Mouse (Mus musculus) cerebellum, postnatal 36 days (tissue): ENCODE data around the gene Wdr78.

ENCODE experiments used
- DNase-seq, 2 experiments: peaks; one replicate each; pipeline ENCODE4 v3.0.0; 2021 to 2022; ENCODE audit warnings: mixed read lengths in 2 of 2

Gene Wdr78

DNA sequence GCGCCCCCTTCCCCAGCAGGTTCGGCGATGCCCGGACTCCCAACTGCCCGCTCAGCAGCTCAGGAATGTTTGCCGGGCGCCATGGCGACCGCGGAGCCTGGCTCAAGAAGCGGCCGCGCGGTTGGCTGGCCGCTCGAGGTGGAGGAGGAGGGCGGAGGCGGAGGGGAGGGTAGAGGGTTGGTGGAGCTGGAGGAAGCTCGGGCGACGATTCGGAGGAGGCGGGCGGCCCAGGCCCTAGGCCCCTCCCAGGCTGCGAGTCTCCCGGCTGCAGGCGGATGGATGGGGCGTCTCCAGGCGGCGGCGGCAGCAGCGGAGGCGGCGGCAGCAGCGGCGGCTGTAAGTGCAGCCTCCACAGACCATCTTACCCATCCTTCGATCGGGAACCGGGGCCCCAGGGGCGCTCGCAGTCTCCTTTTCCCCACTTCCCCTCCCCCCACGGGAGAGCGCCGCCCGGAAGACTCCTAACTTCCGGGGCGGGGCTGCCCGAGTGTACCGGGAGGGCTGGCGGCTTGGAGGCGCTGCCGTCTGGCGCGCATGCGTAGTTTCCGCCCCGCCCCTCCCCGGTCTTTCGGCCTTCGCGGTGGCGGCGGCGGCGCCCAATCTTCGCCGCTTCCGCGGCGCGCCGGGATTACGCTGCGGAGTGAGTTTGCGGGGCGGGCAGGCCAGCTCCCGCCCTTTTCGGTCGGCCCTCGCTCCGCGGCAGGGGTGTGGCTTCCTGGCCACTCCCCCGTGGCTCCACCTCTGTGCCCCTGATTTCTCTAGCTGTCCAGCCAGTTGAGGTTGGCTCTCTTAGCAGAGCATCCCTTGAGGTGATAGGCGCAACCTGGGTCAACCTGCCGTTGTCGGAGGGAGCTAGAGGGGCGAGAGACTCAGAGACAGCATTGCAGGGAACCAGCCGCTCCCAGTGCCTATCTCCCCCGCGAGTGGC, at the start of gene Wdr78, which contains the start of gene Mier1:
Gene Wdr78 (minus strand): TSS at position 372 of the 928 bp plus-strand sequence.
Gene Mier1 (plus strand): TSS at position 207 of the 928 bp plus-strand sequence.
- peak; percentile 93 to 96 for DNase-seq

DNA sequence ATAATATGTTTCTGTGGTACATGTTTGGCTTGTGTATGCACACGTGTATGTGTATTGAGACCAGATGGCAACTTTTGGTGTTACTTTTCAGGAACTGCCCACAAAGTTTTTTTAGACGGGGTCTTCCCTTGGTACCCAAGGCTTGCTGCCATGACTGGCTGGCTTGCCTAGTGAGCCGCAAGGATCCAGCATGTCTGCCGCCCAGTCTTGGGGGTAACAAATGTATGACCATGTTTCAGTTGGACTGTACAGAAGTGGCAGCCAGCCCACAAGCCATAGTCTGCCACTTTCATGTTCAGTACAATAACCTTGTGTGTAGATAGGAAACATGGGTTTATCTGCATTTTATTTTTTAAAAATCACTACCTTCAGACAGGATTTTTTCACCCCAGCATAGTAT, 44.4 kb upstream of the Wdr78 start:
- no peak for DNase-seq

DNA sequence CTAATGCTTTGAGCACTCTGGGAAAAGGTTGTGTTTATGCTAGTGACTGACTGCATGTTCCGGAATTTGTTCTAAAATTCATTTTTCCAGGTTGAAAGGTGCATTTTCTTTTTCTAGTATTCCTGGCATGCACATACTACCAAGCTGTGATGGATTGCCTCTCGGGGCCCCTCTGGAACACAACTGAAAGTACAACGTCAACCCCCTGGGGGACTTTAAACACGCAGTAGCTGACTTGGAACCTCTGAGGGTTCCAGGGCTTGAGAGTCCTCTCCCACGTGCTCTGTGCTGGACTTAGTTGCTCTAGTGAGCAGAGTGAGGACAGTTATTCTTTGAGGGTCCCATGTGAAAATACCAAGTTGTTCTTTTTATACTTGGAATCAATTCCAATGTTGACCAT, 37.6 kb upstream of the Wdr78 start:
- no peak for DNase-seq

DNA sequence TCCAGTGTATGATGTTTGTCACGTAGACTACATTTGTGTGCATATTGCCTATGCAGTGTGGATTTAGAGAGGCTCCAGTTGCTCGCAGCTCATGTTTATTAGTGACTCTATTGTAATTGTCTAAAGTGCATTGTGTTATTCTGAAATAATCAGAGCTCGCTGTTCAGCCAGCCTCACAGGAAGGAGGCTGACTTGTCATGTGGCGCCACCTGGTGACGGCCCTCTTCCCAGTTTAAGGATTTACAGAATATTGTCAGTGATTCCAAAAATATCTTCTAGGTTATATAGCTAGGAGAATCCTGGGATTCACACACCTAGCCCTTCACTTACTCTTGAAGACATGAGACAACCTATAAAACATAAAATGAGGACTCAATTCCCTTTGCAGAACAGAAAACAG, 32.0 kb upstream of the Wdr78 start:
- peak; percentile 79 to 81 for DNase-seq

DNA sequence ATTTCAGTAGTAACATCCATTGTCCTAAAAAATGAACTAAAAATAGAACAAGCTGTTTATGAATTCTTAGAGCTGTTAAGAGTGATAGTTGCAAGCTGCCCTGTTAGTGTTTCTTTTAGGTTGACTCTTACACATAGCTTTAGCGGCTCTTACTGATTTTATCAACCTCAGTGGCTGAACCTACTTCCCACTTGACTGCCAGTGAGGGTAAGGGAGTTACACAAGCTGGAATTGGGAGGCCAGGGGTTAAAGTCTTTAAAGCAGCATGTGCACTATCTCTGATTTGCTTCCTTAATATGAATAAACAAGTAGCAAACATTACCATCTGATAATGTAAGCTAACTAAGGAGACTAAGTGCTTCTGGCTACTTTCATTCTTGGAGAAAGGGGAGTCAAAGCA, 22.6 kb upstream of the Wdr78 start:
- DNase-seq, result no peak

DNA sequence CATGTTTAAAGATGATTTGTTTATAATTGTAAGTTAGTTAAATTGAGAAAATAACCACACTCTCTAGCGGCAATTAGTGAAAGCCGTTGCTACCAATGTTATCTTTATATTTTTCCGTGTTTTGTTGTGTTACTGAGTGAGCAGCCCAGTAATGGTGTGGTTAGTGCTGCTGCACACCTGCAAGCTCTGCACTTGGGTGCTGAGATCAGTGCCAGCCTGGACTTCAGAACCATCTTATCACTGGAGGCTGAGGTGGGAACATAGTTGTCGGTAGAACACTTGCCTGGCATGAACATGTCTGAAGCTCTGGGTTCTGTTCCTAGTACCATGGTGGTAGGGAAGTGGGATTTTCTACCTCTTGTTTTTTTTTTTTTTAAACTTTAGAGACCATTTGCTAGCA, 12.2 kb upstream of the Wdr78 start:
- DNase-seq, result no peak

DNA sequence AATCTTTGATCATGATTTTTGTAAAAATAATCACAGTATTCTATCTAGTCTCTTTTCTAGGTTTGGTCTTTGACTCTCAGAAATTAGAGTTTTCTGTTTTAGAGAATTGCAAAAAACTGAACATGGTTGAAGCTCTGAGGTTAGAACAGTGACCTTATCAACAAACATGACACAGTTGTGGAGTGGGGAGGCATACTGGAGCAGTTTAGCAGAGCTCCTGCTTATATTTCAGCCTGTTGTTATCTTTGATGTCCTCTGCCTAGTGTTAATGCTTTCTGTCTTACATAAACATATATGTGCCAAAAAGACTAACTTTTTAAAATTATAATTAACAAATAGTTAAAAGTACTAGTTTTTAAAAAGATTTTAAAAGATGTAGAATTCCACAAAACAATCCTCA, 9.3 kb upstream of the Wdr78 start:
- DNase-seq, result no peak

DNA sequence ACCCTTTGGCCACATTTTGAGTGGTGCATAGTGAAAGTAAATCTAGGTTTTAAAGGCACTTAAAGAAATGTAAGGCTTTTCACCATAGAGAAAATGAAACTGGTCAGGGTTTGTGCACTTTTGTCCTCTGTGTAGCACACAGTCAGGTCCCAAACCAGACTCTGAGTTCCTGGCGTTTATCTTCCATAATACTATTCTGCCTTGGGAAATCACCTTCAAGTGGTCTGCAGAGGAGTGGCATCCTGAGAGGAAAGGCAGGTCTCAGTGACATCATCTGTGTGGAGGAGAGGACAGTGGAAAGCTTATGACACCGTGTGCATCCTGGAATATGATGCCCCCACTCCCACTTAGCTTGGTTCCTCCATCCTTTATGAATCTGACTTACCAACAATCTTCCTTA, 8.7 kb upstream of the Wdr78 start:
- DNase-seq, result no peak

DNA sequence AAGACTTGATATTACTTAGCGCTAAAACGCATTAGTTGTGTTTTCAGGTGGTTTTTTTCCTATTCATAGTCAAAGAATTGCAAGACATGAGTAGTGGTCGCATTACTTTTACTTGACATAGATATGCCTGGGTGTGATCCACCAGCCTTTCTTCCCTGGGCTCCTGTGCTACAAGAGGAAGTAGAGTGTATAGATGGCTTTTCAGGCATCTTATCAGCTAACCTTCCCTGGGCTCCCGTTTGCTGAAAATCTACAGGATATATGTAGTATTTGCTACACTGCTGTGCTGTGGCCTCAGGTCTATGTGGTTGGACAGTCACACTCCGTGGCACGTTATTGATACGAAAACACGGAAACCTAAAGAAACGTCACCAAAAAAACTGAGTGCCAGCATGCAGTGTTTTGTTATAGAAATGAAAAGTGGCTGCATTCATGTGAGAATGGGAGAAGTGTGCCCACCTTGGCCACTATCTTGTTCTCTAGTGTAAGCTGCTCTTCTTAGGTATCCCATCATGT, 6.6 kb upstream of the Wdr78 start:
- DNase-seq, result no peak

DNA sequence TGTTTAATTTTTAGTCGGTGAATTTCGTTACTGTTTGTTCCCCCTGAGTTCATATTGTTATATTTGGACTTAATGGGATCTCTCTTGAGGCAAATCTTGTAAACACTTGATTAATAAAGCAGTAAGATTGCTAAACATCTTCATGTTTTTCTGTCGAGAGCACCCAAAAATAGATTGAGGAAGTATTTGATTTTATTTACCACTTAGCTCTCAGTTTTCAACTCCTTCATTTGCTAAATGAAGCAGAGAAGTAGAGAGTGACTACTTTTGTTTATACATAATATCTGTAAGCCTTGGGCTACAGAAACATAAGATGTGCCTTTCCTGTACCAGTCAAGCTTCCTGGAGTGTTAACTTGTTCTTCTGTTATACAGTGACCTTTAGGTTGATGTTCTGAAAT, 6.0 kb upstream of the Wdr78 start:
- no peak for DNase-seq

DNA sequence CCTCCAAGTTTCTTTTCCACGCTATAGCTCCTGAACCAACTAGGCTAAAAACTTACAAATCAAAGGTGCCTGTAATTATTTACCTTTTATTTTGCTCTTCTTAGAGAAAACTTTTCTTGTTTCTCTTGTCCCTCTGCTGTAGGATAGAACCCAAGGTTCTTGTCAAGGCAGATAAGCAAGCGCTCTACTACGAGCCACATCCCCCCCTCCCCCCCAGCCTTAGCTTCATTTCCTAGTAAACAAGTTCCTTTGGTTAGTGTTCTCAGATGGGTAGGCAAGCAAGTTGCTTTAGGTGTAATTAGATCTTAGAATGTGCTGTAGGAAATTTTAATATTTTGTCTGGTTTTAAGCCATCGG, 5.7 kb upstream of the Wdr78 start:
- no peak for DNase-seq

DNA sequence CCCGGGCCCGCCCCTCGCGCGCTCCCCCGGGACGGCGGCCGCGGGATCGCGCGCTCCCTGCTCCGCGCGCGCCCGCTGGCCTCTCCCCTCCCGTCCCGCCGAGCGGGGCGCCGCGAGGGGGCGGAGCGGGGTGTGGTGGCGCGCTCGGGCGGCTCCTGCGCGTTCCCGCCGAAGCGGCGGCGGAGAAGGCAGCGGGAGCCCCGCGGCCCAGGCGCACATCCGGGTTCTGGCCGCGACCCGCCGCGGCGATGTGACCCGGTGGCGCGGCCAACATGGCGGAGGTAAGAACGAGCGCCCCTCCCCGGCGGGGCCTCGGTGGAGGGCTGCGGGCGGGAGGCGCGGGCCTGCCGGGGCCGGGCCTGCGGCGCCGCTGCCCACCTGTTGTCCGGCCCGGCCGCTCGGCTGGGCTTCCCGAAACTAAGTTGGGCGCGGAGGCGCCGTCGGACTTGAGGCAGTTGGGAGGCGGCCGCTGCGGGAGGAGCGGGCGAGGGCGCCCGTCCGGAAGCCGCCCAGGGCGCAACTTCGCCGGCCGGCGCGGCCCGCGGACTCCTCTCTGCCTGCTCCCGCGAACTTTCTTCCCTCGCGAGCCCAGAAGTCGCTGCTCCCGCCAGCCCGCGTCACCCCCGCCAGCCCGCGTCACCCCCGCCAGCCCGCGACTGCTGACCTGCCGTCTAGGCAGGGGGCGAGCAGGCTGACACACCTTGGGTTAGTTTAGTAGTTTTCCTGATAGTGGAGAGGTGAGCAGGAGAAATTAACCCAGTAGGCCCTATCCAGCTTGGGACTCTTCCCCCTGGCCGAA, 5.1 kb upstream of the Wdr78 start:
- peak; percentile 71 to 78 for DNase-seq

DNA sequence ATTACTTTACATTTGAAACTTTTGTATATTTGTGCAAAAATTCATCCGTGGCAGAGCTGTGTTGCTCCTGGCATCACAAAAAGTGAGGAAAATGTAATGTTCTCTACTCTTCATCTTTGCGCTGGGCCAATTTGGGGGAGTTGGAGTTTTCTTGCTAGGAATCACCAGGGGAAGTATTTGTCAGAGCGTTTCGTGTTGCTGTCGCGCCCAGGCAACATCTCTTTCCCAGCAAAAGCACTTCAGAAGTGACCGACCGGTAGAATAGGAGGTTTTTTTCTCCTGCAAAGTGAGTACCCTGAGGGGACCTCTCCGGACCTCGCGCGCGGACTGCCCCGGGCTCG, 4.5 kb upstream of the Wdr78 start:
- no peak for DNase-seq

DNA sequence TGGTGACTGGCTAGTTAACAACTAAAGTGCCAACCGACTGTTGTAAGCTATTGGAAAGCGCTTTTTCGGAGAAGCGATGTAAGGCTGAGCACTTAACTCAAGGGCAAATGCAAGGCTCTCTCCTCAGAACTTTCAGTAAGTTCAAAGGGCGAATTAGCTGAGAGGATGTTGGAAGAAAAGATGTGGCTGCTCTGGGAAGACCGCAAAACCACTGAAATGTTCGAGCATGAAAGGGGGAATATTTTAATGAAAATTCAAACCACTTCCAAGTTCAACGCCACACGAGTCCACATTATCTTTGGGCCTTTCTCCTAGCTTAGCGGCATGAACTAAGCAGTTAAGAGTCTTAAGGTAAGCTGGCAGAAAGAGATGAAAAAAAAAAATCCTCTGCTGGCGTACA, 953 bp downstream of the Wdr78 start:
- DNase-seq, result no peak

DNA sequence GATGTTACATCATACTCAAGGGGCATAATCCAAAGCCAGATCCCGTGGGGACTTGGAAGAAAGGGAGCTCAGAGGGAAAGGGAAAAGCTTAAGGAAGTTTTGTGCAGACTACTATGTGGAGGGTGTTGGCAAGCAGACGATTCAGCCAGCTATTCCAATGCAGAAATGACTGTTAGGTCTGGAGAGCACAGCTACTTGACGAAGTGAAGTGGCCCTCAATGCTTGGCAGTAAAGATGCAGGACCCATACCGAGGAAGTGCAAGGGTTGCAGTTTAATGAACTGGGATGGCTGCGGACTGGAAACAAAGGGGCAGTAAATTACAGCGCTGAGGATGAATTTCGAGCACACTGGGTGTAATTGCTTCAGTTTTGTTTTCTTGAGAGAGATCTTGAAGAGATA, 1.7 kb downstream of the Wdr78 start:
- no peak for DNase-seq

DNA sequence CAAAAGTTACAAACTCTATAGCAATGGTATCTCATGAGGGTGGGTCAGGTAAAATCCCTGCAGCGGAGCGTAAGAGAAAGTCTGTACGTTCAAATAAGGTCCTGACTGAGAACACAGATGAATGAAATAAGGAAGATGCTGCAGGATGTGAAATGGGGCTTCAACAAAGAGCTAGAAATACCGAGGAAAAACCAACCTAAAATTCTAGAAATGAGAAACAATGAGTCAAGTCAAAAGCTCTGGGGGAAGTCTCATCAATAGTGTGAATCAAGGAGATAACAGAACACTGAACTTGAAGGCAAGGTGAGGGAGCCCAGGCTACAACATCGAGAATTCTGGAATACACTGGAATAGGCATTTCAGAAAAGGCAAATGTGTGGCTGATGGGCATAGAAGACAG, 15.8 kb downstream of the Wdr78 start:
- DNase-seq, result no peak

DNA sequence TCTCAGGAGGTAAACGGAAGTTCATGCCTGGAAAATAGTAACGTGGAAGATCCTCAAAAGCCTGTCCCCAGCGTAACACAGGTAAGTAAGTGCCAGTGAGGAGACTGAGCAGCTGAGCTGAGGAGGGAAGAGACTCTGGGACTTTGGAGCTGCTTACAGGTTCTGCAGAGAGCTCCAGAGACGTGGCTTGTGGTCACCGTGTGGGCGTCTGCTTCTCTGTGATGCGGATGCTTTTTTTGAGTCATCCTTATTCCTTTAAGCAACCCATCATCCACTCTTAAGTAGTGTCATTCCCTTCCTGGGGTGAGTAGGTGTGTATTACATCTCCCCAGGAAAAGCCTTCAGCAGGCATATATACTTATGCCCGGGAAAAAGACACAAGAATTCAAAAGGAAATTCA, 18.4 kb downstream of the Wdr78 start:
- DNase-seq, result no peak

DNA sequence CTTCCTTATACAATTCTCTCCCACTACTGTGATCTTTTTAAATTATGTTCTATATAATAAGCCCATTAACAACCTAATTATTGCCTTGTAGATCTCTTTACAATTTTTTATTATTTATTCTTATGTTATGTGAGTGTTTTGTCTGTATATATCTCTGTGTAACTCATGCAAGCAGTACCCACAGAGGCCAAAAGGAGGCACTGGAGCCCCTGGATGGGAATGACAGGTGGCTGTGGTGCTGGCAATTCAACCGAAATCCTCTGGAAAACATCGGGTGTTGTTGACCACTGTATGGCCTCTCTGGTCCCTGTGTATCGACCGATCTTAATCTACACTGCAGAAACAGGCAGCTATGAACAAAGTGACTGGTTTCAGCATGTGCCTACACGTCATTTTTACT, 29.1 kb downstream of the Wdr78 start:
- DNase-seq, result no peak

DNA sequence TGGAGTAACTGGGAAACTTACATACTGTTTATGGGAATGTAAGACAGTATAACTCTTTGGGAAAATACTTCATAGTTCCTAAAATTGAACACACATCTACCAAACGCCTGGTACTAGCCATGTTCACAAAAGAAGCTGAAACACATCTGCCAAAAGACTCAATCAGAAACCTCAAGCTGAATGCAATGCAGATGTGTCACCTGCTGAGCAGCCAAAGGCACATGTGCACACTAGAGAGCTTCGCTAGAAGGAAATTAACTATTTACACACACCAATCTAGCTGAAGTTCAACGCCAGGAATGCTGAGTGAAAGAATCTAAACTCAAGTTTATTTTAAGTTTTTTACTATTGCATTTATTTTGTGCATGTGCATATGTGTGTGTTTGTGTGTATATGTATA, 43.7 kb downstream of the Wdr78 start:
- no peak for DNase-seq

DNA sequence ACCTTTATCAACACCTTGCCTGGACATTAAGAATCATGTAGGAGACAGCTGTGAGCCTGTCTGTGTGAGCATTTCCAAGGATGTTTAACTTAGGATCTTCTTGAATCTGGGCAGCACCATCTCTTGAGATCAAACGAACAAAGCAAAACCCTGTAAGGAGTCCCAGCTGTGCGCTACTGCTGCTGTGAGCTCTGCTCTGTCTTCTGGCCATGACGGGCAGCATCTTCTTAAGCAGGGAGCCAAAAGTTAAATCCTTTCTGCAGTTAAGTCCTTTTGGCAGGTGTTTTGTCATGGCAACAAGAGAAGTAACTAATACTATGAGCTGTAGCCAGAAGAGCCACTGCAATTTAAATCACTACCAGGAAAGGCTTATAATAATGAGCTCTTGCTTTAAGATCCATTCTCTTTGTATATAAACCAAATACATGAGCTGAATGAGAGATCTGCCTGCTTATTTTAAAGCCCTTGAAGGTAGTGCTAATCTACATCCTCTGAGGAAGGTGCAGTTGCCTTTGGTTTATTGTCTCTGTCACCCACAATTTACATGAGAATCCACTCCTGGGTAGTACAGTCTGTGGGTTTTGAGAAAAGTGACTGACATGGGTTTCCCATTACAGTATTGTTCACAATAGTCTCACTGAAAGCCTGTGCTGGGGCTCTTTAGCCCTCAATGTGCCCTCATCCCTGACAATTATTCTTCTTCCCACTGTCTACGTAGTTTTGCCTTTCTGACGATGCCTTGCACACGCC, 46.3 kb downstream of the Wdr78 start:
- DNase-seq, result no peak

DNA sequence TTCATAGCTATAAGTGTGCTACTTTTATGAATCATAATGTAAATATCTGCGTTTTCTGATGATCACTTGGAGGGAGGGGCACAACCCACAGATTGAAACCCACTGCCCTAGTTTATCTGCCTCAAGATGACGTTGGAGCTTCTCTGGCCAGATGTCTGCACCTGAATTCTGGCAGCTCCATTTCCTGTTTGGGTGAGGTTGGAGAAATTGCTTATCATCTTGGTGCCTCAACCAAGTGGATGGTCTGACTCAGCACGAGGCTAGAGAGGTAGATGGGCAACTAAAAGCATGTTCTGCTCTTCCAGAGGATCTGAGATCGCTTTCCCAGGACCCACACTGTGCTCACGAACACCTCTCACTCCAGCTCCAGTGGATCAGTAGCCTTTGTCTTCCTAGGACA, 49.4 kb downstream of the Wdr78 start:
- no peak for DNase-seq

DNA sequence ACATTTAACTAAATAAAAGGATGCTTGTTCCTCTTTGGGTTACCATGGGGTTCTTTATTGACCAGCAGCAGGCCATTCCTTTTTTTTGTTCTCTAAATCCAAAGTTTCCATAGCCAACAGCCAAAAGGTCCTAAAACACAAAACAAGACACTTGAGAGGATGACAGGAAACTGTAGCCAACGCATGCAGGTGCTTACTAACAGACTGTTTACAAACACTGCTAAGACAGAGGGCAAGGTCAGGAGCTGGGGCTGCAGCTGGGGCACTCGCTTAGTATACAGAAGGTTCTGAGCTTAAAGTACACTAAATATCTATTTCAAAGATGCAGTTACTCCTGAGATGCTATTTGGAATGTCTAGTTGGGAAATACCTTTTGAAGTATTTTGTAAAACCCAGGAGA, 49.9 kb downstream of the Wdr78 start:
- no peak for DNase-seq

DNA sequence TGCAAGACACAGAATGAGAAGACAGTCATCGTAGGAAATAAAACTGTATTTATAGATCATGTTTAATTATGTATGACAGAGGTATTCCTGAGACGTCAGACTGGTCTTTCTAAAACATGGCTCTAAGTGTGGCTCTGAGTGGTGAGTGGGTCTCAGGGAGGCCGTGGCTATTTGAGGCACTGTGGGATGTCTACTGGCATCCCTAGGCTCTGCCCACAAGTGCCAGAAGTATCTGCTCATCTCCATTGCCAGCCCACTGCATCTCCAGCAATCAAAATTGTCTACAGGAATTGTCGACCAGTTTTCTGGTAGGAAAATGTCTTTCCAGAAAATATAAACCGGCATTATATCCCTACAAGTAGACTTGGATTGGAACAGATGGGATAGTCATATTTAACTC, 57.4 kb downstream of the Wdr78 start:
- no peak for DNase-seq
